Mouse (Mus musculus) embryonic facial prominence, embryonic 11.5 days (tissue): Measurements from ENCODE around the gene Slc35d3. TPM values are rescaled to one million over a fixed set of nuclear protein-coding genes. Genes with fewer than 3 reads are reported as not detected.

ENCODE experiments used
- polyA plus RNA-seq: library from polyadenylated mRNA; unstranded; fragments of >200 nt; fragmentation: Nextera tagmentation; extraction: Ambion mirVana; gene quantifications from 2 replicates; pipeline ENCODE4 v1.2.1, GENCODE M21; 2014

The Slc35d3 gene
- polyA plus RNA-seq, 1 experiment from 2014 or later = 0.91 TPM

Other genes with a start within 250 kb of the Slc35d3 start
- gene Il22ra2, start 229.5 kb downstream of the Slc35d3 start, polyA plus RNA-seq = not detected in 2 replicates
- gene Il20ra, start 138.9 kb downstream of the Slc35d3 start, polyA plus RNA-seq = 0.10 TPM in 1 of 2 replicates, not detected in the other
- 21.8 and 22.7 TPM in 2 replicates for gene Pex7, start 56.2 kb upstream of the Slc35d3 start, polyA plus RNA-seq
- 1.5 and 1.6 TPM in 2 replicates for gene Map3k5, start 83.0 kb upstream of the Slc35d3 start, polyA plus RNA-seq